Mouse (Mus musculus) heart, embryonic 14.5 days (tissue): ENCODE results near the gene Kcnk5. TPM values are rescaled to one million over a fixed set of nuclear protein-coding genes. Genes with fewer than 3 reads are reported as not detected.

ENCODE experiments used
- ATAC-seq: fragments of 200-750 bp; cut with Nextera tagmentation; 2 replicates; pipeline ENCODE4 v1.8.0; 2017; ENCODE audit warnings: low read depth, moderate TSS enrichment; ENCODE audit not compliant: insufficient number of reproducible peaks, insufficient read depth, low FRiP score
- H3K27ac ChIP-seq, 2 experiments: fragments of 200-500 bp in 1 of 2; fragments of 300-500 bp in 1 of 2; sonication (generic) in 1 of 2; replicated peaks in 1 of 2; 2 replicates each; pipeline ENCODE4 v1.5.1; 2012 to 2014; ENCODE audit warnings: low read depth in 2 of 2, low read length in 2 of 2, control low read depth in 1 of 2, mild to moderate bottlenecking in 1 of 2, mixed read lengths in 1 of 2; ENCODE audit not compliant: control insufficient read depth in 1 of 2, insufficient read depth in 1 of 2
- H3K27me3 ChIP-seq: fragments of 300-500 bp; sonication (generic); 2 replicates; pipeline ENCODE4 v1.6.1; 2014; ENCODE audit warnings: mild to moderate bottlenecking, low read length, control low read depth; ENCODE audit not compliant: control insufficient read depth, insufficient read depth
- H3K36me3 ChIP-seq: fragments of 300-500 bp; sonication (generic); 2 replicates; pipeline ENCODE4 v1.6.1; 2014; ENCODE audit warnings: mild to moderate bottlenecking, control low read depth, low read length, mixed read lengths; ENCODE audit not compliant: control insufficient read depth, insufficient read depth
- H3K4me1 ChIP-seq, 2 experiments: fragments of 200-500 bp in 1 of 2; fragments of 300-500 bp in 1 of 2; sonication (generic) in 1 of 2; 2 replicates each; pipeline ENCODE4 v1.6.1; 2012 to 2014; ENCODE audit warnings: low read length in 2 of 2, control low read depth in 1 of 2, mixed read lengths in 1 of 2; ENCODE audit not compliant: control insufficient read depth in 2 of 2, insufficient read depth in 2 of 2
- H3K4me2 ChIP-seq: fragments of 300-500 bp; sonication (generic); 2 replicates; pipeline ENCODE4 v1.6.1; 2014; ENCODE audit warnings: mild to moderate bottlenecking, low read length
- H3K4me3 ChIP-seq, 2 experiments: fragments of 200-500 bp in 1 of 2; fragments of 300-500 bp in 1 of 2; sonication (generic) in 1 of 2; 2 replicates each; pipeline ENCODE4 v1.5.1; 2012 to 2014; ENCODE audit warnings: low read length in 2 of 2, mild to moderate bottlenecking in 2 of 2, control low read depth in 1 of 2, low read depth in 1 of 2, moderate library complexity in 1 of 2; ENCODE audit not compliant: control insufficient read depth in 1 of 2, insufficient read depth in 1 of 2
- H3K9ac ChIP-seq: fragments of 300-500 bp; sonication (generic); 2 replicates; pipeline ENCODE4 v1.6.1; 2014; ENCODE audit warnings: mild to moderate bottlenecking, low read length
- H3K9me3 ChIP-seq: fragments of 300-500 bp; sonication (generic); 2 replicates; pipeline ENCODE4 v1.6.1; 2016; ENCODE audit warnings: low read length, control low read depth; ENCODE audit not compliant: control insufficient read depth
- WGBS: fragments of 180-500 bp; shearing (Covaris S2); extraction: QIAGEN DNeasy Blood & Tissue Kit; methylation state at CpG from one replicate; pipeline ENCODE4 v1.1.7; 2014; 5-methylcytosine and 5-hydroxymethylcytosine counted together
- polyA plus RNA-seq: library from polyadenylated mRNA; unstranded; fragments of >200 nt; fragmentation: Nextera tagmentation; extraction: Ambion mirVana; gene quantifications from 2 replicates; pipeline ENCODE4 v1.2.1, GENCODE M21; 2014

Gene Kcnk5
- polyA plus RNA-seq, 1 experiment from 2014 or later = 1.8 TPM

- Histone ChIP-seq H3K27me3 (no peaks in the 10 kb centered on the region), H3K27ac (no peak overlapping the region), H3K36me3 (no peaks in the 10 kb centered on the region), H3K4me2 (no peak overlapping the region), H3K9ac (no peak overlapping the region), H3K4me1 (peaks cover 4 to 13% of the 10 kb centered on the region in 2 experiments; a peak in 3 of 4 replicates), H3K4me3 (no peak overlapping the region), H3K9me3 (no peaks in the 10 kb centered on the region)
- 76% methylated on average over 7 of the region's 7 CpGs for WGBS
- ATAC-seq = no peak
Measured at GRCm38 (mm10) chr14:20182596-20182995, 987 bp upstream of the Kcnk5 start.

- no peak for ATAC-seq
- no peaks in the 10 kb centered on the region for H3K9me3 ChIP-seq
- no peaks in the 10 kb centered on the region for H3K27me3 ChIP-seq
Measured at GRCm38 (mm10) chr14:20180751-20181162, 852 bp downstream of the Kcnk5 start.

GRCm38 (mm10) chr14:20180304-20180703, 1.3 kb downstream of the Kcnk5 start:
- ATAC-seq = no peak
- Histone ChIP-seq H3K9me3 (no peaks in the 10 kb centered on the region), H3K27me3 (no peaks in the 10 kb centered on the region), H3K4me1 (peaks cover 4 to 13% of the 10 kb centered on the region in 2 experiments; a peak in 3 of 4 replicates), H3K4me2 (peak overlapping the region; percentile 94), H3K27ac (no peak overlapping the region), H3K4me3 (peak overlapping the region; percentile 63 to 81), H3K36me3 (no peaks in the 10 kb centered on the region), H3K9ac (peak overlapping the region; percentile 68; the same call in 1 of the 2 replicates)
- 7% methylated on average over 6 of the region's 6 CpGs for WGBS

More at GRCm38 (mm10) chr14:20180751-20181162, 852 bp downstream of the Kcnk5 start:
- H3K4me2 ChIP-seq = peak overlapping the region; percentile 94
- H3K36me3 ChIP-seq = no peaks in the 10 kb centered on the region
- WGBS = 1% methylated on average over 24 of the region's 24 CpGs
- H3K4me1 ChIP-seq = peaks cover 4 to 13% of the 10 kb centered on the region in 2 experiments; a peak in 3 of 4 replicates
- no peak overlapping the region for H3K27ac ChIP-seq
- H3K9ac ChIP-seq = peak overlapping the region; percentile 68
- H3K4me3 ChIP-seq = peak overlapping the region; percentile 63 to 81

DNA sequence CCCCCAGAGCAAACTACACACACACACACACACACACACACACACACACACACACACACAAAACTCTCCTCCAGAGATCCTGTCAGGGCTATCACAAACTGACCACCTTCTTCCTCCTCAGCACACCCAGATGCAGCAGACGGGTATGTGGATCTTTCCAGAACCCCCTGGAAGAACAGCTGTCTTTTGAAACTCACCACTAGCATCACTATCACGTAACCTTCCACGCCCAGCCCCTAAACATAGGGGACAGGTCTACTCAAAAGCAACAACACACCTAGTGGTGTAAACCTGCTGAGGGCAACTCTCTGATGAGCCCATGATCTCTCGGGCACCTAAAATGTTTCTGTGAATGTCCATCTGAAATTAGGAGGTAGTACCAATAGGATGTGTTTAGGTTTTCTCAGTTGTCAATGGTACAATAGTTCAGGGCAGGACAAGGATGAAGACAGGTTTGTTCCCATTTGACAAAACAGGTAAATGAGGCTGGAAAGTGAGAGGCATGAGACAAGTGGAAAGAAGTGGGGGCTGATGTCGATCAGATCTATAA, 1.8 kb downstream of the Kcnk5 start:
- peaks cover 4 to 13% of the 10 kb centered on the region in 2 experiments; a peak in 3 of 4 replicates for H3K4me1 ChIP-seq
- H3K4me2 ChIP-seq = peak overlapping the region; percentile 94
- no peak overlapping the region for H3K4me3 ChIP-seq
- H3K27me3 ChIP-seq = no peaks in the 10 kb centered on the region
- H3K36me3 ChIP-seq = no peaks in the 10 kb centered on the region
- WGBS = 76% methylated on average over 5 of the region's 5 CpGs
- no peak for ATAC-seq
- no peak overlapping the region for H3K27ac ChIP-seq
- no peak overlapping the region for H3K9ac ChIP-seq
- no peaks in the 10 kb centered on the region for H3K9me3 ChIP-seq

DNA sequence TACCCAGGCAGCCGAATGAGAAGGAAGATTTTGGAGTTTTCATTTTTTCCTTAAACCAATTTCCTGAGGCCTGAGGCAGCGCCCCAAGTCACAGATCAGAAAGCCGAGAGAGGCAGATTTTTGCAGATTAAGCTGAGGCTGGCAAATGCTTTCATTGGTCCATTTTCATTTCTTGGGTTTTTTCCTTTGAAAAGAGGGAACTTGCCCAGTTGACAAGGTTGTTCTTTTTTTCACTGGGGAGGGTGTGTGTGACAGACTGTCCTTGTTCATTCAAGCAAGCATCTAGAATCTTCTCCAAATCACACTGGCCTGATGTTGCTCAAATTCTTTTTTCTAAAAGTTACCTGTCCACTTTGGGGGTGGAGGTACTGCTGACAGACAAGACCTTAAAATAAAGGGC, 2.5 kb downstream of the Kcnk5 start:
- no peak overlapping the region for H3K27ac ChIP-seq
- no peak overlapping the region for H3K9ac ChIP-seq
- H3K4me3 ChIP-seq = no peak overlapping the region
- H3K36me3 ChIP-seq = no peaks in the 10 kb centered on the region
- peak overlapping the region; percentile 94; the same call in 1 of the 2 replicates for H3K4me2 ChIP-seq
- H3K4me1 ChIP-seq = peaks cover 4 to 13% of the 10 kb centered on the region in 2 experiments; a peak in 3 of 4 replicates
- WGBS = 62% methylated on average over 3 of the region's 3 CpGs
- H3K27me3 ChIP-seq = no peaks in the 10 kb centered on the region
- no peaks in the 10 kb centered on the region for H3K9me3 ChIP-seq
- ATAC-seq = no peak

GRCm38 (mm10) chr14:20178593-20178992, 3.0 kb downstream of the Kcnk5 start:
- Histone ChIP-seq H3K4me3 (no peak overlapping the region), H3K36me3 (no peaks in the 10 kb centered on the region), H3K27ac (no peak overlapping the region), H3K27me3 (no peaks in the 10 kb centered on the region), H3K4me1 (peaks cover 4 to 13% of the 10 kb centered on the region in 2 experiments; a peak in 3 of 4 replicates), H3K9me3 (no peaks in the 10 kb centered on the region), H3K4me2 (no peak overlapping the region), H3K9ac (no peak overlapping the region)
- WGBS = 33% methylated on average over 4 of the region's 4 CpGs
- ATAC-seq = no peak

DNA sequence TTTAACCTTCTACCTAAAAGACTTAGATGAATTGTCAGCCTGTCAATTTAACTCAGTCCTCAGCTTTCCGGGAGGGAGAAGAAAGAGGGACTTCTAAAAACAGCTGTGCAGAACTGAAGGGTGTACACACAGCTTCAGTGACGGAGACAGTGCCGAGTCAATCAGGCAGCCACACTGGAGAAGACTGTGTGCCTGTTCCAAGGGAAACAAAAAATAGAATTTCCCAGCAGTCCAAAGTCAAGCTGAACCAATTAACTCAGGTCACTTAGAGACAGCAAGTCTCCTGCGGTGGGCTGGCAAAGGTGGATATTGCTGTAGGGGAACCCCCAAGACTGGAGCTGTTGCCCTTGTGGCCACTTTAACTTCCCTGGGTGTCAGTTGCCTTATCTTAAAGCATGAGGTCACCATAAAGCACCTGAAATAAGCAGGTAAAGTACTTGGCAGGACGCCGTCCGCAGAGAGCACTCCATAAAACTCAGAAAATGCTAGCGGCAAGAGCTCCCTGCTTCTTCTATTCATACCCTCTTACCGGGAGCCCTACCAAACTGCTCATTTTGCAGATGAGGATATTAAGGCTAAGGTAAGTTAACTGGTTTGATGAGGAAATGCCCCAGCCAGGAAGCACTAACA, 4.0 kb downstream of the Kcnk5 start:
- no peaks in the 10 kb centered on the region for H3K27me3 ChIP-seq
- H3K4me2 ChIP-seq = no peak overlapping the region
- H3K9me3 ChIP-seq = no peaks in the 10 kb centered on the region
- no peak for ATAC-seq
- H3K27ac ChIP-seq = no peak overlapping the region
- 82% methylated on average over 9 of the region's 9 CpGs for WGBS
- peaks cover 11 to 14% of the 10 kb centered on the region in 2 experiments for H3K4me1 ChIP-seq
- no peak overlapping the region for H3K9ac ChIP-seq
- H3K36me3 ChIP-seq = no peaks in the 10 kb centered on the region
- no peak overlapping the region for H3K4me3 ChIP-seq
